Mouse (Mus musculus) gonadal fat pad, adult 2 months (tissue): Measurements from ENCODE around the gene Krt17. TPM values are rescaled to one million over a fixed set of nuclear protein-coding genes. Genes with fewer than 3 reads are reported as not detected.
"Not testable (repeated sequence)": the region's sequence is repeated elsewhere in the genome, so short reads cannot be mapped to it uniquely, and the experiment has no call there.

ENCODE experiments used
- DNase-seq: peaks from one replicate; pipeline ENCODE4 v3.0.0-alpha.2; 2012; ENCODE audit warnings: low read depth
- polyA plus RNA-seq: library from polyadenylated mRNA; depleted of rRNA; stranded (reverse); fragments of >200 nt; gene quantifications from 2 replicates; pipeline ENCODE4 v1.2.3, GENCODE M21; 2012; rRNA removed

The Krt17 gene
- 2.4 and 2.9 TPM in 2 replicates for polyA plus RNA-seq

DNA sequence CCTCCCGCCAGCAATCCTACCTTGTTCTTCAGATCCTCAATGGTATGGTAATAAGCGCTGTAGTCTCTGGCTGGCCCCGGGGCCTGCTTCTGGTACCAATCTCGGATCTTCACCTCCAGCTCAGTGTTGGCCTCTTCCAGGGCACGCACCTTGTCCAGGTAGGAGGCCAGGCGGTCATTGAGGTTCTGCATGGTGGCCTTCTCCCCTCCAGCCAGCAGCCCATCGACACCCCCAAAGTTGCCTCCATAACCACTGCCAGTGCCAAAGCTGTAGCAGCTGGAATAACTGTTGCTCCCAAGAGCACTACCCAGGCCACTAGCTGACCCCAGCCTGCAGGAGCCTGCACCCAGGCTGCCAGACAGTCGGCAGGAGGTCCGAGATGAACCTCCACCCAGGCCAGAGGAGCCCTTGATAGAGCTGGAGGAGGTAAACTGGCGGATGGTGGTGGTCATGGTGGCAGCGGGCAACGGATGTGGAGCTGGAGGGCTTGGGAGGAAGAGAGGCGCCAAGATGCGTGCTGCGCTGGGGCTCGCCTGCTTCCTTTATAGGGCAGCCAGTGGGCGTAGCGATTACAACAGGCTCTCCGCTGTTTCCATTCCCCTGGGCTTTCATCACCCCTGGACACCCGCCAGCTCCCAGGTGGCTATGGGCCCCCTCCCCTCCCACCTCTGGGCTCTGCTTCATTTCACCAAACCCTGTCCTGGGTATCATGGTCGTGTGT lies at the start of gene Krt17:
Krt17 (minus strand) TSS at position 516 of the 721 bp plus-strand sequence.
- no peak for DNase-seq

DNA sequence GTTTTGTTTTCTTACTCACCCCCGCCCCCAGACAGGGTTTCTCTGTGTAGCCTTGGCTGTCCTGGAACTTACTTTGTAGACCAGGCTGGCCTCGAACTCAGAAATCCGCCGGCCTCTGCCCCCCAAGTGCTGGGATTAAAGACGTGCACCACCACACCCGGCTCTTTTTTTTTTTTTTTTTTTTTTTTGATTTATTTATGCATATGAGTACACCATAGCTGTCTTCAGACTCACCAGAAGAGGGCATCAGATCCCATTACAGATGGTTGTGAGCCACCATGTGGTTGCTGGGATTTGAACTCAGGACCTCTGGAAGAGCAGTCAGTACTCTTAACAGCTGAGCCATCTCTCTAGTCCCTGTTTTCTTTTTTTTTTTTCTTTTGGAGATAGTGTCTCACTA lies 47.8 kb upstream of the Krt17 start:
- DNase-seq, result not testable (repeated sequence)

DNA sequence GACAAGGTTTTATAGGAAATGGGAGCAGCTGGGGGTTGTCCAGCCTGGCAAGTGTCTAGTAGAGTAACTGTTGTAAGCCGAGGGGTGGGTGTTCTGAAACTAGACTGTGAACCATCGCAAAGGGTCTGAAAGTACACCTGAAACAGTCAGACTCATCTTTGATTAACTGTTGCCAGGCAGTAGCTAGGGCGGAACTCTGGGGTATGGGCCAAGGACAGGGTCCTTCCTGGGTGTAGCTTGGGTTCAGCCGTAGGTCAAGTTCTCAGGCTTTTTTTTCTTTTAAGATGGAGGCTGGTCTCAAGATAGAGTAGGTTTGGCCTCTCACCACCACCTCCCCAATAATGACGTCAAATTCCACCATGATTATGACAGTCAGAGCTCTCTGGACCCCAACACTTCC lies 47.1 kb upstream of the Krt17 start:
- DNase-seq, result no peak

DNA sequence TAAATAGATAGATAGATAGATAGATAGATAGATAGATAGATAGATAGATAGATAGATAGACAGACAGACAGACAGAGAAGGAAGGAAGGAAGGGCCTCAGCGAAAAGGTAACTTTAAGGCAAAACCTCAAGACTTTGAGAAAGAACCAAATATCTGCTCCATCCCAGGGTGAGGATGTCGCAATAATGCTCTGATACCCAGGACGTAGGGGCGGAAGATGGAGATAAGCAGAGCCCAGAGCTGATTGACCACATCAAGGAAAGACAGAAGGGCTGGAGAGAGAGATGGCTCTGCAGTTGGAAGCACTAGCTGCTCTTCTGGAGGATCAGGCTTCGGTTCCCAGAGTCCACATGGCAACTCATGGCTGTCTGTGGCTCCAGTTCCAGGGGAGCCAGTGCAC lies 40.5 kb upstream of the Krt17 start:
- DNase-seq, result no peak

DNA sequence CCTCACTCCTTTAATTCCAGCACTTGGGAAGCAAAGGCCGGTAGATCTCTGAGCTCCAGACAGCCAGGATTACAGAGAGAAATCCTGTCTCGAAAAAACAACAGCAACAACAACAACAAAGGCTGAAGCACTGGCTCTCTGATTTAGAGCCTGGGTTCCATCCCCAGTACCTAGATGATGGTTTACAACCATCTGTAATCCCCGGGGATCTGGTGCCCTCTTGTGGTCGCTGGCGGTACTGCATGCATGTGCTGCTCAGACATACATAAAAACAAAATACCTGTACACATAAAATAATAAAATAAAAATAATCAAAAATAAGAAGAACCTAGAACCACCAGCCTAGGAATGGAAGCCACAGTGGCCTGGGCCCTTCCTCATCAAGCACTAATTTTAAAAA lies 39.5 kb upstream of the Krt17 start:
- DNase-seq, result no peak

DNA sequence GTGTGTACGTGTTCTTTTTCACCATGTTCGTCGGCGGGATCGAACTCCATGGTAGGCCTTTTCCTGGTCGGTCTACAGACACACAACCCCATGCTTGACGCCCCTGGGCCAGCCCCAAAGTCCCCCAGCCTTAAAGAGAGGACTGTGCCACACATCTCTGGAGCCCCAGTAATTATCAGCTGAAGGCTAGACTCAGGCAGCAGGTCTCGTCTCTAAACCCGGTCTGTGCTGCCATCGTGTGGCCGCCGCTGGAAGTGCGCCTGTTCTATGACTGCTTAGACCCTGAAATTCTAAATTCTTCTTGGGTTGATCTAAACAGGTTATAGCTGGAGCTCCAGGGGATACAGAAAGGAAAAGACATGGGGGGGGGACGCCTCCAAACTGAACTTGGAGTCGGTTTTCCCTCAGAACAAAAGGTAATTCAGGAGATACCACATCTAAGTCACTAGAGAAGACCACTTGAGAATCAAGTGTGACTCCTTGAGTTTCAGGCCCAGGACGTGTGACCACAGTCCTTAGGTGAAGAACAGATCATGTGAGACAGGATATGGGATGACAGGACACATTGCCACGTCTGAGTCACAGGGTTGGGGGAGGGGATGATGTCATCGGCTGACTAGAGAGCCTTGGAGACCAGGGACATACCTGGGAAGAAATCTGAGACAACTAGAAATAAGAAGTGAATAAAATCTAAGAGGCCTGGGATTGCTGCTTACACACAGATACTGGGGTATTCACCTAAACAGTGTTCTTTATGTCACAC lies 37.6 kb upstream of the Krt17 start:
- DNase-seq, result no peak

DNA sequence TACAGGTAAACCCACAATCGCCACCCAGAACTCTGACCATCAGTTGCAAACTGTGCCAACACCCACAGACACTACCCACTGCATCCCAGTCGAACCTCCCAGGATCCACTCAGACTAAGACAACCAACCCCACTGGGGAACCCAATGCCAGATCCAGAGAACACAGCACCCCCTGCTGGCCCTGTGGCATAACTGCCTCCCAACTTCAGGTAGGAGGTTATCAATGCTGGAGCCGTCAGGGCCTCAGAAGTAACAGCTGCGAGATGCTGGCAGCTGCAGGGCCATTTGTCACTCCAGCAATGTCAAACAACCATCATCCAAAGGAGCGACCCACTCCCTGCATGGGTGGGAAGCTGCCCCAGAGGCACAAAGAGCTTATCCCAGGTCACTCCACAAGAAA lies 37.0 kb upstream of the Krt17 start:
- no peak for DNase-seq

DNA sequence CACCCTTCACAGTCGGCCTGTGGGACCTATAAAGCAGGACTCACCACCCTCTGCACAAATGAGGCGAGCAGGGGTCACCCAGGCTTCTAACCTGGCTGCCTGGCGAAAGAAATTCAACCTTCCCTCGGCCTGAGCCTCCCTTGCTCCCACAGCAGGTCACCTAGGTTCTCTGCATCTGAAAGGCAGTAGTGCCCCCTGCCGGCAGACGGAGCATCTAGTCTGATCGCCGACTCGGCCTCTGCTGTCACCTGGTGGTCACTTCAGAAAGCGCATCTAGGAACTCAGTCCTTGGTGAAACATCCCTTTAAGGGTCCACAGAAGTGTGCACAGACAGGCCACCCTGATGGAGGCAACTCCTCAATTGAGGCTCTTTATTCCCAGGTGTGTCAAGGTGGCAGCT lies 34.5 kb upstream of the Krt17 start:
- DNase-seq, result no peak

DNA sequence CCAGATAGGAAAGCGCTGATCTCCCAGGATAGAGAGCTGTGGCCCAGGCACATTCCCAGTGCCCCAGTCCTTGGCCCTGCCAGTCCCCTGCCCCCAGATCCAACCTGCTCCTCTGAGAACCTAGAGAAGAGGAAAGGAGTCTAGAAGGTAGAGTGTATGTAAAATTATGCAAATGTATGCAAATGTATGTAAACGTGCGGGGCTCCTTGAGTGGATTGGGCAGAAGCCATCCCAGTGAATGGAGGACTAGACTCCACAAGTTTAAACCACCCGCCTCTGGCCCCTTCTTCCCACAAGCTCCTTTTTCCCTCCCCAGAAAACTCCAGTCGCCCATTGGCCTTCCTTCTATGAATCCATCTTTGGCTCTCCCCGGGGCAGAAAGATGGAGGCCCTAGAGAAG lies 32.1 kb upstream of the Krt17 start:
- no peak for DNase-seq

DNA sequence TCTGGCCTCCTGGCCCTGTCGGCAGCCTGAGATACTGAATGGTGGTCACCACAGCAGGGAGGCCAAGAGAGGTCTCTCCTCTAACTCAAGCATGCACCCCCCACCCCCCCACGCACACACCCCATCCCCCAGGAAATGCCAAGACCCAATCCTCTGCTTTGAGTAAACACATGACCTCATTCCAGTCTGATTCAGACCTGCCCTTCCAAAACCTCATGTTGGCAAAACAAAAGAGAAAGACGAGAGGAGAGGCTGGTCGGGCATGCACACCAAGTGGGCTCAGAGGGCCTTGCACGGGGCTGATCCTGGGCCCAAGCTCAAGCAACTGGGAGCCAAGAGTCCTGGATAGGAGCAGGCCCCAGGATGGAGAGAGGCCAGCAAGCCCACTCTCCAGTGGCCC lies 29.4 kb upstream of the Krt17 start:
- DNase-seq, result no peak

DNA sequence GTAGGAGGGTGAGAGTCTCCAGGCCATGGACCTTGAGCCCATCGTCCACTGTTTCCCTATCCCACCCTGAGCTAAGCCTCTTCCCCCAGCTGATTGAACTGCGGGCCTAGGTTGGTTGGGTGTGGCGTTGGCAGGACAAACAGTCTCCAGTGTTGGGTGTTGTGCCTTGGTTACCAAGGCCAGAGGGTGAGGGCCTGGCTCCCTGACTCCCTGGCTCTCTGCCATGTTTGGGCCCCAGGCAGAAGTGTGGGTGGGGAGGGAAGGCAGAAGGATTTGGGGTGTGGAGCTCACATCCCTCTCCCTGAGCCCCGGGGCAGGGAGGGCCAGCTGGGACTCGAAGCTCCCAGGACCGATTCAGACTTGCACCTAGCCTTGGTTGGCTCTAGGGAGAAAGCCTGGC lies 28.1 kb upstream of the Krt17 start:
- DNase-seq, result peak; percentile 99

DNA sequence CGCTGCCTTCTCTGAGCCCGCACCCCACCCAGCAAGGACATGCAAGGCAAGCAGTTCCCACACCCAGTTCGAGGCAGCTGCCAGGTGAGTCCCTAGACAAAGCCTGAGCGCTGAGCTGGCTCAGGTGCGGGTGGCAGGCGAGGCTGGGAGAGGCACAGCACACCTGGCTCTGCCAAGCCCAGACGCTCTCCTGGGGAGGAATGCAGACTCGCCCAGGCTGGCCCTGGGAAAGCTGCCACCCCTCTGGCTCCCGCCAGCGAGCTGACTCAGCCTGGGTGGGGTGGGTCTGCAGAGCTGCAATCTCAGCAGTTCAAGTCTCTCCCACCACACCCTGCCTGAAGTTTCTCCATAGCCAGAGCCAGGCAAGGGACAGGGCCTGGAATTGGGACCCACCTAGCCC lies 26.2 kb upstream of the Krt17 start:
- no peak for DNase-seq

DNA sequence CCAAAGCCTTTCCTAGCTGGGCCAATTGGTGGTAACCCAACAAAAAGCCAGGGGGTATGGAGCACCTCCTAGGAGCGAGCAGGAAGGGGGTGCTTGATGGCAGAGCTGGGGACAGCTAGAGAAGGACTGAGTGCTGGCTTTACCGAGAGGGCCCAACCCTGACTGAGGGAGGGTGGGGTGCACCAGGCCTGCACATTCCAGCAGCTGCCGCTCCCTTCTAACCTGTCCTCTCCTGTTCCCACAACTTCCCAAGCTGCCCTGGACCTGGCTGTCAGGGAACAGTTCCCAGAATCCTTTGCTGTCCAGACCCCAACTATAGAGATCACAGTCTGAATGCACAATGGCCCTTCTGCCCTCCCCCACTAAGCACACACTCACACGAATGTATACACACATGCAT lies 24.2 kb upstream of the Krt17 start:
- DNase-seq, result no peak

DNA sequence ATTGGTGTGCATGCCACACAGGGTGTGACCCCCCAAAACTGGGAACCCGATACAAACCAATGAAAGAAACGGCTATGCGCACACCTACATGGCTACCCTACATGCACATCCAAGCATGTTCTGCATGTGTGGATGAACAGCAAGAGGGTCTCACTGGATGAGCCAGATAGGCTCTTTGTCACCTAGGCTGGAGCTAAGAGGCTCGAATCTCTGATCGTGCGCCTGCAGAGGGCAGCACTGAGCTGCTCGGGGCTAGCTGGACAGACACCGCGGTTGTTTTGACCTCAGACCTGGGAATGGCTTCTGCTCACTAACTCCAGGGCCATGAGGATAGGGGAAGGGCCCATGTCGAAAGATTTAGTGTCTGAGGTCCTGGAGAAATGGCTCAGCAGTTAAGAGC lies 21.7 kb upstream of the Krt17 start:
- no peak for DNase-seq

DNA sequence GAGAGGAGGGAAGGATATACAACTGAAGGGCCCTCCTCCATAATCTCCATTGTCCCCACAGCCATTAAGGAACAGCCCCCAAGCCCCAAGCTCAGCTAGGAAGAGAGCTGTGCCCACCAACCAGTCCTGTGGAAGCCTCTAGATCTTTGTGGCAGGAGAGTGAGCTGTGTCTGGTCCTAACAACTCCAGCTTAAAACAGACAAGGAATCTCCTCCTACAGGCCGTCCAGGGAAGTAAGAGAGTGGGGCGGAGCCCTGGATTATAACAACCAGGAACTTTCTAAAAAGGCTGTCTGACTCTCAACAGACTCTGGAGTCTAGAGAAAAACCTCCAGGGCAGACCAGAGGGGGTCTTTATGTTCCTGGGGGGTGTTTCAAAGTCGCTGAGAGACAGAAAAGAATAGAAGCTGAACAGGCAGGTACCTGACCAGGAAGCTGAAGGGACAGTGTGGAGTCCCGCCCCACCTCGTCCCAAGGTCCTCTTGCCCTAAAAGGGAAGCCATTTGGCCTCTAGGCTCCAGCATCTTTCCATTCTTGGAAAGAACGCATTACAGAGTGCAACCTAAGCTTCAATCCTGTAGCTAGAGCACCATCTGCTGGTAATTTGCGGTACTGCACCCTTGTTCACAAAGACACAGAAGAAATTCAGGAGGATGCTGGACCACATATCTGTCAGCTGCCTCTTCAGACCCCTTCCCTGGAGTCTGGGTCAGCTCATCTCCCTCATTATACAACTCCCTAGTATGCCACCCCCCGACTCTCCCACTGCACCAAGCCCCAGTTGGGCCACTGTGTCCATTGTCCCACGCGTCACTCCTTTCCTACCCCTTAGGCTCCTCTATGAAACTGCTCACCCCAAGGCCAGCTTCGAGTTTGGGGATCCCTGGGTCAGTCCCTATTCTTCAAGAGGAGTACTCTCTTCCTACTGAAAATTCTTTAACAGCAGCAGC lies 21.0 kb upstream of the Krt17 start:
- DNase-seq, result no peak

DNA sequence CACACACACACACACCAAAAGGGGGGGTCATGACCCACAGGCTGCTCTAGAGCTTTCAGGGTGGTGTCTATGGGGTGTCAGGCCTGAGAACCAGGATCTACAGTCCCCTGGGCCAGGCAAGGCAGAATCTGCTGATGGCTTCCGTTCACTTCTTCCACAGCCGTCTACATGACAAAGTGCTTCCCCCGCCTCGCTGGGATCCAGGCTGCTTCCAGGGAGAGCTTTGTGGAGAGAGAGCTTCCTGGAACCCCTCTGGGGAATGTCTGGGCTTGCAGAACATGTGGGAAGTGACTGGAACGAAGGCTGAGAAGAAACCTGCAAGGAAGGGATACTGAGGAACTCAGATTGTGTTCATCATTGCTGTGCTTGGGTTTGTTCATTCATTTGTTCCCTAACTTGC lies 17.9 kb upstream of the Krt17 start:
- no peak for DNase-seq

DNA sequence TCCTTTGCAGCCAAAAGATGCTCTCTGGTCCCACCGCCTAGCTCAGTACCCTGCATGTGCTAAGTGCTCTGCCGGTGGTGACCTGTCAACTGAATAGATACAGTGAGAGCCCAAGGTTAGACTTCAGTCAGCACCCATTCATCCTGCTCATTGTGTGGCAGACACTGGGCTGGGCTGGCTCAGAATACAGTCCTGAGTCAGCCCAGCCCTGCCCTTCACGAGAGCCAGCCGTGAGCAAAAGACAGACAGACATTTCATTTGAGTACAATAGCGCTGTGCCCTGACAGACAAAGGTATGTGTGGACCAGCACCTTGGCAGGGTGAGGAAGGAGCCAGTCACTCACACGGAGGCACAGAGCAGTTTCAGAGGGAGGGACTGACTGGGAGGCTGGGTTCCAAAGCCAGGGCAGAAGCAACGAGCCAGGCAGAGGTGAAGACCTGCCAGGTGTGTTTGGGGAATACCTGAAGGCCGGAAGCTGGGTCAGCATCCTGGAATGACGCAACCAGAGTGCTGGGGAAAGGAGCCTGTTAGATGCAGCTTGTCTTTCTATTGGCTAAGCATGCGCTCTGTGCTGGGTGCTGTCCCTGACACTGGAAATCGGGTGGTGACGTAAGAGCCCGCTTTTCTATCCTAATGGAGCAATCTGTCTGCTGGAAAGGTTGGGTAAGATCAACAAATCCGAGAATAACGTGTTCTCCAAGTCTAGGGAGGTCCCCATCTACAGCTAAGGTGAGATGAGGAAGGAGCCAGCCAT lies 17.1 kb upstream of the Krt17 start:
- DNase-seq, result peak; percentile 81

DNA sequence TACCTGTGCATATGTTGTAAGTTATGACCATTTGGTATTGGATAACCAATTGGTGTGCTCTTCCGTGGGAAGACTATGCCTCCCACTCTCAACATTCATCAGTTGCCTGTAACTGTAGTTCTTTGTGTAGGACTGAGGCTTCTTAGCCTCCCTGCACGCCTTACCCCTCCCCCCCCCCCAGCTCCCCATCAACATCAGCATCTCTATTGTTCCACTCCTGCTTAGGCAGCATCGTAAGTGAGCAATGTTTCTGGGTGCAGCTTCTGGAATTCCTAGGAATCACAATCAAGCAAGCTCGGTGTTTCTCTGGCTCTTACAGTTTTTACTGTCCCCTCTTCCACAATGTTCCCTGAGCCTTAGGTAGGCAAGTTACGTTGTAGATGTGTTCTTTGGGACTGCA lies 14.6 kb upstream of the Krt17 start:
- no peak for DNase-seq

DNA sequence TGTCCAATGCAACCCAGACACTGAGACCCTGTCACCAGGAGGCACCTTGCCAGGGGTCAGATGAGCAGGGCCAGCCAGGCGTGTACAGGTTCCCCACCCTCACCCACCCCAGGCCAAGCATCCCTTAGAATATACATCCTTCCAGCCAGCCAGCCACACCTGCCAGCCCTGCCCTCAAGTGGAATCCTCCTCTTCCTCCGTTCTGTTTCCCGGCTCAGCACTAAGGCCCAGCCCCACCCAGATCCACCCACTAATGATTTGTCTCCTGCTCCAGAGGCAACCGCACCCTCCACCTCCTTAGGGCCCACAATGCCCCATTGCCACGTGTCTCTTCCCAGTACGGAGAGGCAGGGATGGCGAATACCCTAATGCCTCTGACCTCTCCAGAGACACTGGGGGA lies 13.9 kb upstream of the Krt17 start:
- DNase-seq, result no peak

DNA sequence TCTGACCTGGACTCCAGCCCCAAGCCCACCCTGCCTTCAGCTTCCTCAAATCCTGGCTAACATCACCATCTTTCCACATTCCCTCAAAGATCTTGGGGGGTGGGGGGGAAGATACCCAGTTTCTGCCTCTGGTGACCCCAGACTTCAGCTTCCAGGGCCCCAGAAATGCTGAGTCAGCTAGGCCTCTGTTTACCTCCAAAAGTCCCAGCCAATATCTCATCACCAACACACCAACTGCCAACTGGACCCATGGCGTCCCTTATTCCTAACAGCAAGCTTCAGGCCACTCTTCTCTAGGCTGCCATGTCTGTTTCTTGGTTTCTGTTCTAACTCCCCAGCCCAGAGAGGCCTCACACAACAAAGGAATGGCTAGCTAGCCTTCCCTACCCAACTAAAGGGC lies 11.0 kb upstream of the Krt17 start:
- no peak for DNase-seq

DNA sequence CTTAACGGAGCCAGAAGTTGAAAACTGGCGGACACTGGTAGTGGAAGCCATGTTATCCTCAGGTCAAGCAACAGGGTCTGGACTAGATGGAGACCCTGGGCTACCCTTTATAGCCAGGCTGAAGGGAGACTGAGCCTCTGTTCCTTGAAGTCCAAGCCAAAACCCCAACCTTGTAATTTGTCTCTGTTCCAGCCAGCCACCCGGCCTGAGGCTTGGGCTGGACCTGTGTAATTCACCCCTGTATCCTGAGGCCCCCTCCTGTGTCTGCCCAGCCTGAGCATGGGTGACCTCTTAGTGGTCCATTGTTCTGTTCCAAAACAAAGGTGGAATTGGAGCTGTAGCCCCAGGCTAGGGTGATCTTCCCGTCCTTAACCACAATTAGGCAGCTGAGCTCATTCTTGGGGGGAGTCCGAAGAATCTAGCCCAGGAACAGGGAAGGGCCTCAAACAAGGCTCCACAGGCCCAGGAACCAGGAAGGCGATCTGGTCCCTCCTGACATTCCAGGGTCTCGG lies 9.0 kb upstream of the Krt17 start, which contains the start of gene Krt42:
Krt42 (minus strand) TSS at position 51 of the 512 bp plus-strand sequence.
- no peak for DNase-seq
